Mouse (Mus musculus) stomach, postnatal 0 days (tissue): ENCODE measurements at regions not wholly inside any gene's neighbourhood (a gene's known extent, or its start where the extent isn't known, plus 50 kb on each side); places are given as distances from the start of the nearest gene placed in this dataset.

ENCODE experiments used
- CTCF ChIP-seq: IDR thresholded peaks from 2 replicates; pipeline ENCODE4 v1.5.1; 2016; ENCODE audit warnings: antibody characterized with exemption, low read depth, mild to moderate bottlenecking, moderate library complexity
- EP300 ChIP-seq: optimal IDR thresholded peaks from 2 replicates; pipeline ENCODE3; 2016; ENCODE audit warnings: antibody characterized with exemption

GRCm38 (mm10) chr9:9316021-9316420, 77.1 kb upstream of the Arhgap42 start:
- TF ChIP-seq EP300 (no peak), CTCF (no peak)
